Mouse (Mus musculus) R1 (cell line): ENCODE data around the gene Ankrd52.

Experiments
- DNase-seq: peaks from one replicate; pipeline ENCODE4 v3.0.0-alpha.2; 2018; ENCODE audit warnings: low read depth, low spot score

Gene Ankrd52

GRCm38 (mm10) chr10:128376455-128377211 lies at the start of gene Ankrd52:
Gene Ankrd52 (plus strand): TSS chr10:128377115.
- peak; percentile 69 for DNase-seq

DNA sequence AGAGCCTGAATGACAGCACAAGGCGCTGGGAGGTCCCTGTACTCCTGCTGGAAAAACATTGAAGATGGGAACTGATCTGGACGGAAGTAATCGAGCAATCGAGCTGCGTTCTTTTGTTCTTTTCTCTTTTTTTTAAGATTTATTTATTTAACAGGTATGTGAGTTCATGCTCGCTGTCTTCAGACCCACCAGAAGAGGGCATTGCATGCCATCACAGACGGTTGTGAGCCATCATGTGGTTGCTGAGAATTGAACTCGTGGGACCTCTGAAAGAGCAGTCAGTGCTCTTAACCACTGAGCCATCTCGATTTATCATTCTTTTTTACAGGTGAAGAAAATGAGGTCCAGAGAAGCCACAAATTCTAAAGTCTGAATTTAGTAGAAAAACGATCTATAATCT lies 49.3 kb upstream of the Ankrd52 start:
- DNase-seq, result peak; percentile 65

- peak; percentile 28 for DNase-seq
Measured at GRCm38 (mm10) chr10:128332358-128333249, 44.3 kb upstream of the Ankrd52 start.

GRCm38 (mm10) chr10:128335582-128335981 lies 41.3 kb upstream of the Ankrd52 start:
- DNase-seq, result peak; percentile 84

- DNase-seq, result no peak
Measured at GRCm38 (mm10) chr10:128336195-128336594, 40.7 kb upstream of the Ankrd52 start.

DNA sequence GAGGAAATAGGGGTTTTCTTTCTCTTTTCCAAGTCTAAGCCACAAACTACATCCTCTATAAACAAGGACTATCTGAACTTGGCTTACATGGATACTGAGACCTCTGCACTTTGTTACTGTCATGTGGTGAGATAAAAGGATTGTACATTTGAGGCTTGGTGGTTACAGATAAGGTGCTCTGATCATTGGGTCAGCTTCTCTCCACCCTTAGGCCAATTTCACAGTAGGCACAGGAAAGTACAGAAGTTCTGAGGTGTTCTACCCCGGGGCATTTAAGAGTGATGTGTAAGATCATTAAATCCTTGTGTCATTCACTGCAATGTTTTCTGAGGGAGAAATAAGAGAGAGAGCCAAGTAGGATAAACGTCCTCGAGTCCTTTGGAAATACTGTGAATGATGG lies 40.3 kb upstream of the Ankrd52 start:
- no peak for DNase-seq

DNA sequence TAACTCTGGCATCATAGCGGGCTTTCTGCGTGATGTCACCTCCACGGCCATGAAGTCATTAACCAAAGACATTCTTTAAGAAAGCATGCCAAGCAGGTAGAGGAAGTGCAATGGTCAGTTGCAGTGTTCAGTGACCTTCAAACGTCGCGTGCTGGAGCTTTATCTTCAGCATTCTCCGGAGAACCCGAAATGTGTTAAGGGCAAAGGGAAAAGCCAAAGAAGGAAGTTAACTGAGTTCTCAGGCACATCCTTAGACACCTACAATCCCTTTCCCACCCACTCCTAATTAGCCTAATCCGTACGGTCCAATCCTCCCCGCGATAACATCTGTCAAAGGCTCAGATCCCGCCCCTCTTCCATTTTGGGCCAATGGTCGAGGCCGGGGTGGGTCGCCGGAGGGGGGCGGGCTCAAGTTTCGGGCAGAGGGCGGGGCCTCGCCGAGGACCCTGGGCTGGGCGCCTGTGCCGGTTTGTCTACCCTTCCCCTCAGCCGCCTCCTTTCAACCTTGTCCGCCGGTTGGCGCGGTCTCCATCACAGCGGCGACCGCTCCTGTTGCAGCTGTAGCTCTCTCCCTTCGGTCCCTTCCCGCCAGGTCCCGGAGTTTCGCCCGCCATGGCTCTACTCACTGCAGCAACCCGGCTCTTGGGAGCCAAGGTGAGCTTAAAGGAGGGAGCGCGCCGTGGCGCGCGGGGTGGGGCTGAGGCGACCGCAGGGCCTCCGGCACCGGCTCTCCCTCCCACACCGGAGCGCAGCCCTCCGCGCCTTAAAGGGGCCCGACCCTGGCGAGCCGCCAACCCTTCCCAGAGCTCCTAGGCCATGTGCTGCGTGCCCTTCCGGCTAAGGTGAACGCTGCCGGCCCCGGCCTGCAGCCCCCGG lies 39.4 kb upstream of the Ankrd52 start, which contains the start of gene Cs:
Gene Cs (plus strand): TSS at position 429 of the 876 bp plus-strand sequence.
- DNase-seq, result peak; percentile 99

- peak; percentile 38 for DNase-seq
Measured at GRCm38 (mm10) chr10:128338415-128338814, 38.5 kb upstream of the Ankrd52 start.

DNA sequence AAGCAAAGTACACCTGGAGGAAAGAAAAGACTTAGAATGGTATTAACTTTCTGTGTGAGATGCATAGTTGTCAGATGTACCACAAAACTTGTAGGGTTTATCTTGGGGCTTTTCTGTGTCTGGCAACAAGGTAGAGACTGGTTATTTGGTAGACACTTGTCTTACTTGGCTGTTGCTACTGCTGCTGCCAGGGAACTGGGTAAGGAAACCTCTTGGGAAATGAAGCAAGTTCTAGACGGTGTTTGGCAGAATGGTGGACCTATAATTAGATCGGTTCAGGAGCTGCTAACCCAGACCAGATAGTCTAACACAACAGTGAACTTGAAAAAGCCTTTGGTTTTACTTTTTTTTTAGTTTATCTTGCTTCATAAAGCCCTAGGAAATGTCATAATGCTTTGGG lies 38.0 kb upstream of the Ankrd52 start:
- no peak for DNase-seq

DNA sequence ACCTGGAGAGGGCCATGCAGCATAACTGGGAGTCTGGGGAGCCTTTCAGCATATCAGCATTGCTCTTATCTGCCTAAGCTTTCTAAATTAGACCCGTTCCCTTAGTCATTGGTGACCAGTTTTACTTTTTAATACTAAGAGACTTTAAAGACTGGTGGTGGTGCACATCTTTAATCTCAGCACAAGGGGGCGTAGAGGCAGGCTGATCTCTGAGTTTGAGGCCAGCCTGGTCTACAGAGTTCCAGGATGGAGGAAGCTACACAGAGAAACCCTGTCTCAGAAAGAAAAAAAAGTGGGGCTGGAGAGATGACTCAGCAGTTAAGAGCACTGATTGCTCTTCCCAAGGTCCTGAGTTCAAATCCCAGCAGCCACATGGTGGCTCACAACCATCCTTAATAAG lies 36.7 kb upstream of the Ankrd52 start:
- DNase-seq, result peak; percentile 84

GRCm38 (mm10) chr10:128343436-128343835 lies 33.5 kb upstream of the Ankrd52 start:
- no peak for DNase-seq

- peak; percentile 94 for DNase-seq
Measured at GRCm38 (mm10) chr10:128344568-128345275, 32.2 kb upstream of the Ankrd52 start.

GRCm38 (mm10) chr10:128347541-128347940 lies 29.4 kb upstream of the Ankrd52 start:
- peak; percentile 68 for DNase-seq

- peak; percentile 71 for DNase-seq
Measured at GRCm38 (mm10) chr10:128358796-128359195, 18.1 kb upstream of the Ankrd52 start.

GRCm38 (mm10) chr10:128359226-128359625 lies 17.7 kb upstream of the Ankrd52 start:
- no peak for DNase-seq

DNA sequence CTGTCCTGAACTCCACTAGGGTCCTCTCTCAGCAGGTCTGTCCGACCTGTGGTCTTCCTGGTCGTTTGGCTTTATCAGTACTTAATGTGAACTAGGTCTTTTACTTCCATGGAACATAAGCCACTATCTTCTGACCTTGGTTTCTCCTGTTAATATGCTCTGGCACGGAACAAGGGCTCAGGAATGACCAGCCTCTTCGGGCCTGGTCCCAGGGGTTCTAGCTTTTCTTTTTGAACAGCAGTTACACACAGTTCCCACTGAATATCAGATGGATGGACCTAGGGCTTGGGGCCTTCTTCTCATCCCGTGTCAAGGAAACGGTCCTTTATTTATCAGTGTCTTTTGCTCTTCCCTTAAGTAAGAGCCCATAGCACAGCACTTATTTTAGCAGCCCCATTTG lies 15.1 kb upstream of the Ankrd52 start:
- no peak for DNase-seq

GRCm38 (mm10) chr10:128362568-128362967 lies 14.3 kb upstream of the Ankrd52 start:
- peak; percentile 59 for DNase-seq

DNA sequence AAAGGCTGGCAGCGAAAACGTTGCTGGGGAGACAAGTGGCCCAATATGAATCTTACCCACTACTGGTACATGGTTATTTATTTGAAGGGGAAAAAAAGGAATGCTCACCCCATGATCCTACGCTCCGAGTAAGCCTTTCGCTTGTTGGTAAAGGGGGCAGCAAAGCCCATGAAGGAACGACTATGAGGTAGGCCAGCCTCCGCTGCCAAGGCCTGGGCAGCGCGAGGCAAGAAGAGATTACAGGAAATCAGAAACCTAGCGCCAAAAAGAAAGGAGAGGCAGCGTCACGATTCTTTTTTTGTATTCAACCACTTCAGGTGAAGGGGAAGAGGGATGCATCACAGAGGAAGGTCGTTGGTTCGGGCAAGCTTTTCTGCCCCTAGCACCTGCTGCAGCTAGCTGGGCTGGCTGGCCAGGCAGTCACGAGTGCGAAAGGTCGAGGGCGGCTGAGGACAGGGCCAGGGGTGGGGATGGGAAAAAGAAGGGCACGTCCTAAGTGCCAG lies 9.0 kb upstream of the Ankrd52 start:
- DNase-seq, result no peak

GRCm38 (mm10) chr10:128368402-128369217 lies 8.3 kb upstream of the Ankrd52 start, which contains the start of gene Coq10a:
Gene Coq10a (minus strand): TSS chr10:128368997.
- DNase-seq, result peak; percentile 92

- DNase-seq, result no peak
Measured at GRCm38 (mm10) chr10:128369218-128369543, 7.7 kb upstream of the Ankrd52 start.
